Mouse (Mus musculus): Measurements from ENCODE around the gene Zbtb18.

- TF ChIP-seq POLR2A (IDR thresholded peaks at IDR 0.05; ENCODE audit: control insufficient read depth, low read depth, low read length), result no peak
- TF ChIP-seq CTCF (IDR thresholded peaks at IDR 0.05; ENCODE audit: control insufficient read depth, insufficient read depth, insufficient replicate concordance, low read depth, low read length), result no peak
Measured at GRCm38 (mm10) chr1:177428338-177428737, 13.8 kb upstream of the Zbtb18 start.

All from testis, adult 2 months (tissue).